Mouse (Mus musculus): ENCODE data around the gene Gm12216.
A peak's percentile ranks its signal among the peaks of the same experiment; 100 is the strongest.

The Gm12216 gene

GRCm38 (mm10) chr11:53742353-53742752, 116.7 kb downstream of the Gm12216 start:
- no peak for DNase-seq (ENCODE audit: low read depth, low spot score)

GRCm38 (mm10) chr11:53737573-53737946, 121.5 kb downstream of the Gm12216 start:
- DNase-seq (ENCODE audit: low read depth, low spot score): peak; percentile 82

GRCm38 (mm10) chr11:53736771-53737572, 122.1 kb downstream of the Gm12216 start:
- DNase-seq (ENCODE audit: low read depth, low spot score): peak; percentile 91

DNA sequence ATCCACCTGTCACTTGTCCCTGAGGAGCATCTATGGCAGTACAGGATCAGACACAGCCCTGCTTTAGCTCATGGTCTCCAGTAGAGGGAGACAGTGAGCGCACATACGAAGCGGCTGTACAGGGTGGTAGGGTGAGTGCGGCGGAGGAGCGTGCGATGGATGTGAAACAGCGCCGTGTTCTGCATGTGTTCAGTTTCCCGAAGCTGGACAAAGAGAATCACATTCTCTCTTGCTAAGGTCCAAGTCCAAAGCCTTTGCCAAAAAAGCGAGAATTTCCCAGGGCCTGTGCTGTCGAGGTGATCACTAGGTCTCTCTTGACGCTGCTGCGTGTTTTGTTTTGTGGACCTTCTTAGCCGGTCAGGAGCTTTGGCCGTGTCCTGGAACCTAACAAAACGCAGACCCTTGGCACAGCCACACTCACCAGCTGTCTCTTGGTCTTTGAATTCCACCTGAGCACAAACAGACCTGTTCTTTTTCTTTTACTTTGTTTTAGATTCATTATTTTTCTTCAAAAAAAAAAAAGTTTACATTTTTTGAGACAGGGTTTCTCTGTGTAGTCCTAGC, 123.3 kb downstream of the Gm12216 start:
- peak; percentile 92 for DNase-seq (ENCODE audit: low read depth, low spot score)

- no peak for DNase-seq (ENCODE audit: low read depth, low spot score)
These were observed 123.9 kb downstream of the Gm12216 start for GRCm38 (mm10) chr11:53734970-53735681.

GRCm38 (mm10) chr11:53734431-53734830, 124.6 kb downstream of the Gm12216 start:
- no peak for DNase-seq (ENCODE audit: low read depth, low spot score)

DNA sequence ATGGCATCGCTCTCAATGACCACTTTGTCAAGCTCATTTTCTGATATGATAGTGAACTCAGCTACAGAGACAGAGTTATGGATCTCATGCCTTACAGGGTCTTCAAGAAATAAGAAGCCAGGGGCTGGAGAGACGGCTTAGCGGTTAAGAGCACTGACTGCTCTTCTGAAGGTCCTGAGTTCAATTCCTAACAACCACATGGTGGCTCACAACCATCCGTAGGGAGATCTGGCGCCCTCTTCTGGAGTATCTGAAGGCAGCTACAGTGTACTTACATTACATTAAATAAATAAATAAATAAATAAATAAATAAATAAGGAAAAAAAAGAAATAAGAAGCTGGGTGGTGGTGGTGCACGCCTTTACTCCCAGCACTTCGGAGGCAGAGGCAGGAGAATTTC, 125.2 kb downstream of the Gm12216 start:
- peak; percentile 70 for DNase-seq (ENCODE audit: low read depth, low spot score)

Measured in CD4-positive, CD25-positive, alpha-beta regulatory T cell, adult 2 months (primary cell).